Mouse (Mus musculus): ENCODE results near the gene Rrp7a. TPM values are rescaled to one million over a fixed set of nuclear protein-coding genes. Genes with fewer than 3 reads are reported as not detected.

The Rrp7a gene
- polyA plus RNA-seq, 1 experiment = 24.6 TPM

- H3K27ac ChIP-seq (ENCODE audit: control insufficient read depth, insufficient read depth, low read depth, low read length, poor library complexity) = no peak overlapping the region
- no peak for TF ChIP-seq POLR2A (IDR thresholded peaks at IDR 0.05; ENCODE audit: borderline replicate concordance, control insufficient read depth, low read depth, low read length)
- no peak for TF ChIP-seq CTCF (IDR thresholded peaks at IDR 0.05; ENCODE audit: control insufficient read depth, insufficient read depth, low read length)
- no peaks in the 10 kb centered on the region for H3K4me1 ChIP-seq (ENCODE audit: control insufficient read depth, insufficient read depth, low read length)
- 91% methylated on average over 4 of the region's 4 CpGs for WGBS
- no peak overlapping the region for H3K4me3 ChIP-seq (replicated peaks; ENCODE audit: control insufficient read depth, low read depth, low read length)
These were observed 38.0 kb upstream of the Rrp7a start for GRCm38 (mm10) chr15:83160561-83160960.

GRCm38 (mm10) chr15:83159823-83160222, 37.2 kb upstream of the Rrp7a start:
- Histone ChIP-seq H3K27ac (ENCODE audit: control insufficient read depth, insufficient read depth, low read depth, low read length, poor library complexity) (no peak overlapping the region), H3K4me3 (replicated peaks; ENCODE audit: control insufficient read depth, low read depth, low read length) (no peak overlapping the region), H3K4me1 (ENCODE audit: control insufficient read depth, insufficient read depth, low read length) (no peaks in the 10 kb centered on the region)
- 91% methylated on average over 9 of the region's 9 CpGs for WGBS
- TF ChIP-seq POLR2A (IDR thresholded peaks at IDR 0.05; ENCODE audit: borderline replicate concordance, control insufficient read depth, low read depth, low read length) (no peak), CTCF (IDR thresholded peaks at IDR 0.05; ENCODE audit: control insufficient read depth, insufficient read depth, low read length) (no peak)

GRCm38 (mm10) chr15:83158587-83159160, 36.1 kb upstream of the Rrp7a start:
- H3K4me1 ChIP-seq (ENCODE audit: control insufficient read depth, insufficient read depth, low read length) = peaks cover 1% of the 10 kb centered on the region; the same call in 1 of the 2 replicates
- H3K27ac ChIP-seq (ENCODE audit: control insufficient read depth, insufficient read depth, low read depth, low read length, poor library complexity) = no peak overlapping the region
- H3K4me3 ChIP-seq (replicated peaks; ENCODE audit: control insufficient read depth, low read depth, low read length) = no peak overlapping the region
- TF ChIP-seq CTCF (IDR thresholded peaks at IDR 0.05; ENCODE audit: control insufficient read depth, insufficient read depth, low read length) (no peak), POLR2A (IDR thresholded peaks at IDR 0.05; ENCODE audit: borderline replicate concordance, control insufficient read depth, low read depth, low read length) (no peak)
- WGBS = 82% methylated on average over 7 of the region's 7 CpGs

- Histone ChIP-seq H3K4me3 (replicated peaks; ENCODE audit: control insufficient read depth, low read depth, low read length) (no peak overlapping the region), H3K4me1 (ENCODE audit: control insufficient read depth, insufficient read depth, low read length) (peaks cover 1% of the 10 kb centered on the region; the same call in 1 of the 2 replicates), H3K27ac (ENCODE audit: control insufficient read depth, insufficient read depth, low read depth, low read length, poor library complexity) (no peak overlapping the region)
- TF ChIP-seq CTCF (IDR thresholded peaks at IDR 0.05; ENCODE audit: control insufficient read depth, insufficient read depth, low read length) = no peak
- no peak for TF ChIP-seq POLR2A (IDR thresholded peaks at IDR 0.05; ENCODE audit: borderline replicate concordance, control insufficient read depth, low read depth, low read length)
- WGBS = 96% methylated on average over 6 of the region's 6 CpGs
These were observed 35.1 kb upstream of the Rrp7a start for GRCm38 (mm10) chr15:83157667-83158064.

- no peak overlapping the region for H3K27ac ChIP-seq (ENCODE audit: control insufficient read depth, insufficient read depth, low read depth, low read length, poor library complexity)
- no peak overlapping the region for H3K4me3 ChIP-seq (replicated peaks; ENCODE audit: control insufficient read depth, low read depth, low read length)
- peaks cover 1% of the 10 kb centered on the region; the same call in 1 of the 2 replicates for H3K4me1 ChIP-seq (ENCODE audit: control insufficient read depth, insufficient read depth, low read length)
- TF ChIP-seq POLR2A (IDR thresholded peaks at IDR 0.05; ENCODE audit: borderline replicate concordance, control insufficient read depth, low read depth, low read length) = no peak
- TF ChIP-seq CTCF (IDR thresholded peaks at IDR 0.05; ENCODE audit: control insufficient read depth, insufficient read depth, low read length) = peak; percentile 77
- 83% methylated on average over 11 of the region's 11 CpGs for WGBS
These were observed 34.5 kb upstream of the Rrp7a start for GRCm38 (mm10) chr15:83156929-83157666.

GRCm38 (mm10) chr15:83155672-83156419, 33.2 kb upstream of the Rrp7a start:
- H3K4me1 ChIP-seq (ENCODE audit: control insufficient read depth, insufficient read depth, low read length) = peaks cover 1% of the 10 kb centered on the region; the same call in 1 of the 2 replicates
- H3K4me3 ChIP-seq (replicated peaks; ENCODE audit: control insufficient read depth, low read depth, low read length) = no peak overlapping the region
- peak overlapping the region; percentile 38 for H3K27ac ChIP-seq (ENCODE audit: control insufficient read depth, insufficient read depth, low read depth, low read length, poor library complexity)
- TF ChIP-seq CTCF (IDR thresholded peaks at IDR 0.05; ENCODE audit: control insufficient read depth, insufficient read depth, low read length) (no peak), POLR2A (IDR thresholded peaks at IDR 0.05; ENCODE audit: borderline replicate concordance, control insufficient read depth, low read depth, low read length) (no peak)
- 66% methylated on average over 6 of the region's 6 CpGs for WGBS

- no peak overlapping the region for H3K4me3 ChIP-seq (replicated peaks; ENCODE audit: control insufficient read depth, low read depth, low read length)
- no peak overlapping the region for H3K27ac ChIP-seq (ENCODE audit: control insufficient read depth, insufficient read depth, low read depth, low read length, poor library complexity)
- peaks cover 1% of the 10 kb centered on the region; the same call in 1 of the 2 replicates for H3K4me1 ChIP-seq (ENCODE audit: control insufficient read depth, insufficient read depth, low read length)
- TF ChIP-seq POLR2A (IDR thresholded peaks at IDR 0.05; ENCODE audit: borderline replicate concordance, control insufficient read depth, low read depth, low read length) (no peak), CTCF (IDR thresholded peaks at IDR 0.05; ENCODE audit: control insufficient read depth, insufficient read depth, low read length) (no peak)
- 90% methylated on average over 7 of the region's 7 CpGs for WGBS
These were observed 31.7 kb upstream of the Rrp7a start for GRCm38 (mm10) chr15:83154309-83154708.

- WGBS = 85% methylated on average over 4 of the region's 4 CpGs
These were observed 28.1 kb upstream of the Rrp7a start for GRCm38 (mm10) chr15:83150694-83151093.

More at GRCm38 (mm10) chr15:83150694-83151093, 28.1 kb upstream of the Rrp7a start:
- Histone ChIP-seq H3K4me3 (replicated peaks; ENCODE audit: control insufficient read depth, low read depth, low read length) (no peak overlapping the region), H3K4me1 (ENCODE audit: control insufficient read depth, insufficient read depth, low read length) (peaks cover 1% of the 10 kb centered on the region; the same call in 1 of the 2 replicates), H3K27ac (ENCODE audit: control insufficient read depth, insufficient read depth, low read depth, low read length, poor library complexity) (no peak overlapping the region)
- TF ChIP-seq CTCF (IDR thresholded peaks at IDR 0.05; ENCODE audit: control insufficient read depth, insufficient read depth, low read length) = no peak
- no peak for TF ChIP-seq POLR2A (IDR thresholded peaks at IDR 0.05; ENCODE audit: borderline replicate concordance, control insufficient read depth, low read depth, low read length)
